Mouse (Mus musculus): ENCODE measurements around the gene Fgr. TPM values are rescaled to one million over a fixed set of nuclear protein-coding genes. Genes with fewer than 3 reads are reported as not detected.
A peak's percentile ranks its signal among the peaks of the same experiment; 100 is the strongest.

Gene Fgr
- total and polyA plus RNA-seq, 2 experiments from 2014 or later = 0.19 to 0.31 TPM

GRCm38 (mm10) chr4:133016677-133017415 is 43.0 kb downstream of the Fgr start:
- Histone ChIP-seq H3K9ac (replicated peaks; ENCODE audit: low read depth, low read length) (peak overlapping the region; percentile 4; the same call in 1 of the 2 replicates), H3K4me1 (ENCODE audit: control insufficient read depth, insufficient read depth) (peaks cover 54% of the 10 kb centered on the region), H3K4me2 (ENCODE audit: low read depth, low read length) (peak overlapping the region; percentile 13), H3K9me3 (replicated peaks; ENCODE audit: control insufficient read depth, low read length) (no peaks in the 10 kb centered on the region), H3K36me3 (replicated peaks; ENCODE audit: control insufficient read depth, insufficient read depth, low read length) (peaks cover 9% of the 10 kb centered on the region; the same call in 1 of the 2 replicates), H3K27ac (ENCODE audit: low read depth) (peak overlapping the region; percentile 52), H3K4me3 (ENCODE audit: low read depth, low read length) (no peak overlapping the region), H3K27me3 (ENCODE audit: control insufficient read depth, insufficient read depth, low read length) (no peaks in the 10 kb centered on the region)
- WGBS = 43% methylated on average over 4 of the region's 4 CpGs
- TF ChIP-seq EP300 (IDR thresholded peaks at IDR 0.05; ENCODE audit: low read depth) = no peak
- no peak for TF ChIP-seq CTCF (IDR thresholded peaks at IDR 0.05; ENCODE audit: low read depth)
- ATAC-seq (ENCODE audit: insufficient read depth, low read depth) (no peak; the same call in 1 of the 2 replicates), DNase-seq (ENCODE audit: low spot score) (peak; percentile 53)

- TF ChIP-seq CTCF (IDR thresholded peaks at IDR 0.05; ENCODE audit: low read depth) (no peak), EP300 (IDR thresholded peaks at IDR 0.05; ENCODE audit: low read depth) (no peak)
- Histone ChIP-seq H3K4me3 (ENCODE audit: low read depth, low read length) (no peak overlapping the region), H3K27me3 (ENCODE audit: control insufficient read depth, insufficient read depth, low read length) (no peaks in the 10 kb centered on the region), H3K4me1 (ENCODE audit: control insufficient read depth, insufficient read depth) (peaks cover 61% of the 10 kb centered on the region), H3K9ac (replicated peaks; ENCODE audit: low read depth, low read length) (peak overlapping the region; percentile 4; the same call in 1 of the 2 replicates), H3K36me3 (replicated peaks; ENCODE audit: control insufficient read depth, insufficient read depth, low read length) (peaks cover 9% of the 10 kb centered on the region; the same call in 1 of the 2 replicates), H3K4me2 (ENCODE audit: low read depth, low read length) (no peak overlapping the region), H3K27ac (ENCODE audit: low read depth) (peak overlapping the region; percentile 52; the same call in 1 of the 2 replicates), H3K9me3 (replicated peaks; ENCODE audit: control insufficient read depth, low read length) (no peaks in the 10 kb centered on the region)
- ATAC-seq (ENCODE audit: insufficient read depth, low read depth) (no peak), DNase-seq (ENCODE audit: low spot score) (no peak)
- WGBS = 55% methylated on average over 6 of the region's 6 CpGs
These were observed 43.8 kb downstream of the Fgr start for GRCm38 (mm10) chr4:133017597-133018262.

- H3K9ac ChIP-seq (replicated peaks; ENCODE audit: low read depth, low read length) = no peak overlapping the region
- H3K27ac ChIP-seq (ENCODE audit: low read depth) = no peak overlapping the region
- WGBS = 66% methylated on average over 3 of the region's 3 CpGs
These were observed 44.4 kb downstream of the Fgr start for GRCm38 (mm10) chr4:133018263-133018798.

GRCm38 (mm10) chr4:133020721-133021120 is 46.8 kb downstream of the Fgr start:
- Histone ChIP-seq H3K9me3 (replicated peaks; ENCODE audit: control insufficient read depth, low read length) (no peaks in the 10 kb centered on the region), H3K27ac (ENCODE audit: low read depth) (no peak overlapping the region), H3K4me3 (ENCODE audit: low read depth, low read length) (no peak overlapping the region), H3K27me3 (ENCODE audit: control insufficient read depth, insufficient read depth, low read length) (no peaks in the 10 kb centered on the region), H3K4me1 (ENCODE audit: control insufficient read depth, insufficient read depth) (peaks cover 65% of the 10 kb centered on the region), H3K36me3 (replicated peaks; ENCODE audit: control insufficient read depth, insufficient read depth, low read length) (peaks cover 9% of the 10 kb centered on the region; the same call in 1 of the 2 replicates), H3K9ac (replicated peaks; ENCODE audit: low read depth, low read length) (no peak overlapping the region), H3K4me2 (ENCODE audit: low read depth, low read length) (no peak overlapping the region)
- 61% methylated on average over 4 of the region's 6 CpGs for whole genome bisulfite sequencing
- no peak for DNase-seq (ENCODE audit: low spot score)
- ATAC-seq (ENCODE audit: insufficient read depth, low read depth) = no peak
- no peak for TF ChIP-seq EP300 (IDR thresholded peaks at IDR 0.05; ENCODE audit: low read depth)

More at GRCm38 (mm10) chr4:133018263-133018798, 44.4 kb downstream of the Fgr start:
- Histone ChIP-seq H3K4me2 (ENCODE audit: low read depth, low read length) (no peak overlapping the region), H3K4me3 (ENCODE audit: low read depth, low read length) (no peak overlapping the region), H3K4me1 (ENCODE audit: control insufficient read depth, insufficient read depth) (peaks cover 62% of the 10 kb centered on the region), H3K9me3 (replicated peaks; ENCODE audit: control insufficient read depth, low read length) (no peaks in the 10 kb centered on the region), H3K36me3 (replicated peaks; ENCODE audit: control insufficient read depth, insufficient read depth, low read length) (peaks cover 9% of the 10 kb centered on the region; the same call in 1 of the 2 replicates), H3K27me3 (ENCODE audit: control insufficient read depth, insufficient read depth, low read length) (no peaks in the 10 kb centered on the region)
- DNase-seq (ENCODE audit: low spot score) (no peak), ATAC-seq (ENCODE audit: insufficient read depth, low read depth) (no peak)
- TF ChIP-seq CTCF (IDR thresholded peaks at IDR 0.05; ENCODE audit: low read depth) (no peak), EP300 (IDR thresholded peaks at IDR 0.05; ENCODE audit: low read depth) (no peak)

- no peak overlapping the region for H3K4me3 ChIP-seq (ENCODE audit: low read depth, low read length)
- H3K9me3 ChIP-seq (replicated peaks; ENCODE audit: control insufficient read depth, low read length) = no peaks in the 10 kb centered on the region
- DNase-seq (ENCODE audit: low spot score) = no peak
- no peak overlapping the region for H3K27ac ChIP-seq (ENCODE audit: low read depth)
- H3K4me2 ChIP-seq (ENCODE audit: low read depth, low read length) = no peak overlapping the region
- no peak overlapping the region for H3K9ac ChIP-seq (replicated peaks; ENCODE audit: low read depth, low read length)
- H3K36me3 ChIP-seq (replicated peaks; ENCODE audit: control insufficient read depth, insufficient read depth, low read length) = peaks cover 9% of the 10 kb centered on the region; the same call in 1 of the 2 replicates
- no peak for ATAC-seq (ENCODE audit: insufficient read depth, low read depth)
- peaks cover 63% of the 10 kb centered on the region for H3K4me1 ChIP-seq (ENCODE audit: control insufficient read depth, insufficient read depth)
- no peaks in the 10 kb centered on the region for H3K27me3 ChIP-seq (ENCODE audit: control insufficient read depth, insufficient read depth, low read length)
- 41% methylated on average over 9 of the region's 9 CpGs for WGBS
- no peak for TF ChIP-seq EP300 (IDR thresholded peaks at IDR 0.05; ENCODE audit: low read depth)
These were observed 47.3 kb downstream of the Fgr start for GRCm38 (mm10) chr4:133021181-133021671.

All from heart, postnatal 0 days (tissue).